Mouse (Mus musculus) hindbrain, embryonic 13.5 days (tissue): Measurements from ENCODE around the gene Cops7a. TPM values are rescaled to one million over a fixed set of nuclear protein-coding genes. Genes with fewer than 3 reads are reported as not detected.

Experiments
- ATAC-seq: fragments of 200-750 bp; cut with Nextera tagmentation; 2 replicates; pipeline ENCODE4 v1.8.0; 2017; ENCODE audit warnings: moderate TSS enrichment; ENCODE audit not compliant: low FRiP score
- H3K27ac ChIP-seq: fragments of 300-500 bp; sonication (generic); 2 replicates; pipeline ENCODE4 v1.5.1; 2015; ENCODE audit warnings: inconsistent platforms, mild to moderate bottlenecking, moderate library complexity
- H3K27me3 ChIP-seq: fragments of 300-500 bp; sonication (generic); 2 replicates; pipeline ENCODE4 v1.6.1; 2015; ENCODE audit warnings: mild to moderate bottlenecking, inconsistent platforms
- H3K36me3 ChIP-seq: fragments of 300-500 bp; sonication (generic); 2 replicates; pipeline ENCODE4 v1.6.1; 2015; ENCODE audit warnings: mild to moderate bottlenecking, inconsistent platforms
- H3K4me1 ChIP-seq: fragments of 300-500 bp; sonication (generic); replicated peaks from 2 replicates; pipeline ENCODE4 v1.6.1; 2015; ENCODE audit warnings: inconsistent platforms
- H3K4me2 ChIP-seq: fragments of 300-500 bp; sonication (generic); 2 replicates; pipeline ENCODE4 v1.6.1; 2015; ENCODE audit warnings: inconsistent platforms, mild to moderate bottlenecking, moderate library complexity
- H3K4me3 ChIP-seq: fragments of 300-500 bp; sonication (generic); 2 replicates; pipeline ENCODE4 v1.5.1; 2015; ENCODE audit warnings: mild to moderate bottlenecking, inconsistent platforms
- H3K9ac ChIP-seq: fragments of 300-500 bp; sonication (generic); 2 replicates; pipeline ENCODE4 v1.6.1; 2015; ENCODE audit warnings: mild to moderate bottlenecking, inconsistent platforms
- H3K9me3 ChIP-seq: fragments of 300-500 bp; sonication (generic); 2 replicates; pipeline ENCODE4 v1.6.1; 2016; ENCODE audit warnings: inconsistent platforms
- WGBS: fragments of 180-500 bp; shearing (Covaris S2); methylation state at CpG from one replicate; pipeline ENCODE4 v1.1.7; 2015; 5-methylcytosine and 5-hydroxymethylcytosine counted together
- polyA plus RNA-seq: library from polyadenylated mRNA; unstranded; fragments of >200 nt; fragmentation: Nextera tagmentation; extraction: Ambion mirVana; gene quantifications from 2 replicates; pipeline ENCODE4 v1.2.1, GENCODE M21; 2015

Cops7a gene
- polyA plus RNA-seq, 1 experiment from 2014 or later, result 89.3 TPM

DNA sequence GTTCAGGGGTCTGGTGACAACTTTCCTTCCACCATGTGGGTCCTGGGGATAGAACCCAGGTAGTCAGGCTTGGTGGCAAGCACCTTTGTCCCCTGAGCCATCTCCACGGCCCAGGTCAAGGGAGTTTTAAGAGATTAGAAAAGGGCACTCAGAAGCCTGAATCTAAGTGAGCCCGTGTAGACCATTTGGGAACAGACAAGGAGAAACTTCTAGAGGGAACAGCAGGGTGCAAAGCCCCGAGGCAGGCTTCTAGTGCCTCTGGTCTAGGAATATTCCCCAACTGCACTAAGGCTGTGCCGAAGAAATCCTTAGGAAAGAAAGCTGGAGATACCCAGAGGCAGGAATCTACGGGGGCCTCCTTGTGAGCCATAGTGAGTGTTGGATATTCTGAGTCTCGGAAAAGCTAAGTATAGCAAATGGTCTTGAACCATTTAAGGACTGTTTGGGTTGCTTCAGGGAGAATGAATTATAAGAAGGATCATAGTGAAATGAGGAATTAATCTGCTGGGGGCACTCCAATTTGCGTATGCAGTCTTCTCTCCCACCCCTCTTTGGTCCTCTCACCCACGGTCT, 30.6 kb upstream of the Cops7a start:
- peak overlapping the region; percentile 74 for H3K4me3 ChIP-seq
- peak overlapping the region; percentile 93 for H3K9ac ChIP-seq
- peaks cover 42% of the 10 kb centered on the region for H3K4me1 ChIP-seq
- H3K9me3 ChIP-seq, result no peaks in the 10 kb centered on the region
- 53% methylated on average over 8 of the region's 8 CpGs for WGBS
- peak overlapping the region; percentile 84 for H3K4me2 ChIP-seq
- 0 out of 2 replicates have a peak, but pooled peaks have one; percentile 0 for ATAC-seq
- H3K36me3 ChIP-seq, result peaks cover 15% of the 10 kb centered on the region
- H3K27me3 ChIP-seq, result peaks cover 83% of the 10 kb centered on the region
- H3K27ac ChIP-seq, result peak overlapping the region; percentile 84; the same call in 1 of the 2 replicates

DNA sequence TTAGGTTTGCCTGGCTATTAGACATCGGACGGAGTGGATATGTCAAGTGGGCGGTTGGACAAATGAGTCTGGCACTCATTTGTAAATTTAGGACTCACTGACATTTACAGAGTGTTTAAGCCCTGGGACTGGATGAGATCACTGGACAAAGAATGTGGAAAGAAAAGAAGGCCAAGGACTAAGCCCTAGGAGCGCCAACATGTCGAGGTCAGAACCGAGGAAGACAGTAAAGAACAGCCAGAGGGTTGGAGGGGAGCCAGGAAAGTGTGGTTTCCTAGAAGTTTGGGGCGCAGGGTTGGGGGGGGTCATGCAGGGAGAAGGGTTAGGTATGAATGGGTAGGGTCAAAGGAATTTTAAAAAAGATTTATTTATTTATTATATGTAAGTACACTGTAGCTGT, 29.9 kb upstream of the Cops7a start:
- H3K9me3 ChIP-seq, result no peaks in the 10 kb centered on the region
- H3K9ac ChIP-seq, result no peak overlapping the region
- H3K27me3 ChIP-seq, result peaks cover 76% of the 10 kb centered on the region
- peaks cover 9% of the 10 kb centered on the region; the same call in 1 of the 2 replicates for H3K36me3 ChIP-seq
- WGBS, result 84% methylated on average over 7 of the region's 7 CpGs
- no peak for ATAC-seq
- no peak overlapping the region for H3K4me3 ChIP-seq
- no peak overlapping the region for H3K27ac ChIP-seq
- H3K4me1 ChIP-seq, result peaks cover 42% of the 10 kb centered on the region
- no peak overlapping the region for H3K4me2 ChIP-seq

- H3K9ac ChIP-seq, result peak overlapping the region; percentile 55; the same call in 1 of the 2 replicates
- peaks cover 34% of the 10 kb centered on the region for H3K4me1 ChIP-seq
- H3K27me3 ChIP-seq, result peaks cover 62% of the 10 kb centered on the region
- 0 out of 2 replicates have a peak, but pooled peaks cover under 1% of the 10 kb centered on the region for H3K36me3 ChIP-seq
- H3K4me3 ChIP-seq, result peak overlapping the region; percentile 14
- H3K9me3 ChIP-seq, result no peaks in the 10 kb centered on the region
- H3K4me2 ChIP-seq, result peak overlapping the region; percentile 29; the same call in 1 of the 2 replicates
- H3K27ac ChIP-seq, result no peak overlapping the region
- 13% methylated on average over 11 of the region's 11 CpGs for WGBS
- no peak for ATAC-seq
Measured at GRCm38 (mm10) chr6:124993876-124994275, 28.5 kb upstream of the Cops7a start.

DNA sequence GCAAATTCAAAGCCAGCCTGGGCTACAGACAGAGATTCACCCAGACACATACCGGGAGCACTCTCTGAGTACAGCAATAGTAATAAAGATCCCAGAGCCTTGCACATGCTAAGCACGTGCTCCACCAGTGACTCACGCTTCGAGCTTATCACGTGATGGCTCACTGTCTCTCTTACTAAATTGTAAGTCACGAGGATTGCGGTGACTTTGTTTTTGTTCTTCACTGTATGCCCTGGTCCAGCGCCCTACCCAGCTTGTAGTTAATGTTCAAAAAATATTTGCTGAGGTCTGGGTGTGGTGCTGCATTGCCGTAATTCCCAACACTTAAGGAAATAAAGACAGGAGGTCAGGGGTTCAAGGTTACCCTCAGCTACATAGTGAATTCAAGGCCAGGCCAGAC, 28.0 kb upstream of the Cops7a start:
- Histone ChIP-seq H3K9ac (peak overlapping the region; percentile 55; the same call in 1 of the 2 replicates), H3K4me1 (peaks cover 29% of the 10 kb centered on the region), H3K36me3 (no peaks in the 10 kb centered on the region), H3K4me2 (no peak overlapping the region), H3K9me3 (no peaks in the 10 kb centered on the region), H3K4me3 (no peak overlapping the region), H3K27me3 (peaks cover 60% of the 10 kb centered on the region), H3K27ac (no peak overlapping the region)
- 78% methylated on average over 9 of the region's 9 CpGs for WGBS
- ATAC-seq, result no peak

GRCm38 (mm10) chr6:124992241-124992640, 26.9 kb upstream of the Cops7a start:
- ATAC-seq, result no peak
- peaks cover 53% of the 10 kb centered on the region for H3K27me3 ChIP-seq
- no peak overlapping the region for H3K4me3 ChIP-seq
- no peak overlapping the region for H3K4me2 ChIP-seq
- H3K27ac ChIP-seq, result no peak overlapping the region
- peaks cover 18% of the 10 kb centered on the region for H3K4me1 ChIP-seq
- no peaks in the 10 kb centered on the region for H3K36me3 ChIP-seq
- H3K9ac ChIP-seq, result no peak overlapping the region
- no peaks in the 10 kb centered on the region for H3K9me3 ChIP-seq
- 76% methylated on average over 4 of the region's 4 CpGs for WGBS

DNA sequence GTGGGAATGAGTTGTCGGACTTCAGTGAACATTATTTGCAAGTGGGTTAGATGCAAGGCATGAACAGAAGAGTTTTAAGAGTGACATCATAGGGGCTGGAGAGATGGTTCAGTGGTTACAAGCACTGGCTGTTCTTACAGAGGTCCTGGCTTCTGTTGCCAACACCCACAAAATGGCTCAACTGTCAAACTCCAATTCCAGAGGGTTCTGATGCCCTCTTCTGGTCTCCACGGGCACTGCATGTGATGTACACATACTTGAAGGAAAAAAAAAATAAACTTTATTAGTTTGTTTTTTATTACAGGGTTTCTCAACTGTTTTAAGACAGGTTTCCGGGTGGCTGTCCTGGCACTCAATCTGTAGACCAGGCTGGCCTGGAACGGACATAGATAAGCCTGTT, 2.4 kb upstream of the Cops7a start:
- Histone ChIP-seq H3K27ac (no peak overlapping the region), H3K4me2 (no peak overlapping the region), H3K27me3 (0 out of 2 replicates have a peak, but pooled peaks cover 2% of the 10 kb centered on the region), H3K4me3 (no peak overlapping the region), H3K4me1 (peaks cover 17% of the 10 kb centered on the region), H3K9ac (no peak overlapping the region), H3K9me3 (no peaks in the 10 kb centered on the region), H3K36me3 (peaks cover 7% of the 10 kb centered on the region)
- WGBS, result 71% methylated on average over 4 of the region's 4 CpGs
- no peak for ATAC-seq

GRCm38 (mm10) chr6:124966466-124967118, 1.3 kb upstream of the Cops7a start:
- H3K9me3 ChIP-seq, result no peaks in the 10 kb centered on the region
- H3K36me3 ChIP-seq, result peaks cover 16% of the 10 kb centered on the region
- H3K27ac ChIP-seq, result no peak overlapping the region
- 0 out of 2 replicates have a peak, but pooled peaks cover 2% of the 10 kb centered on the region for H3K27me3 ChIP-seq
- peak overlapping the region; percentile 94 for H3K4me2 ChIP-seq
- 98% methylated on average over 7 of the region's 7 CpGs for WGBS
- peaks cover 17% of the 10 kb centered on the region for H3K4me1 ChIP-seq
- no peak for ATAC-seq
- H3K4me3 ChIP-seq, result peak overlapping the region; percentile 78
- H3K9ac ChIP-seq, result peak overlapping the region; percentile 90; the same call in 1 of the 2 replicates

DNA sequence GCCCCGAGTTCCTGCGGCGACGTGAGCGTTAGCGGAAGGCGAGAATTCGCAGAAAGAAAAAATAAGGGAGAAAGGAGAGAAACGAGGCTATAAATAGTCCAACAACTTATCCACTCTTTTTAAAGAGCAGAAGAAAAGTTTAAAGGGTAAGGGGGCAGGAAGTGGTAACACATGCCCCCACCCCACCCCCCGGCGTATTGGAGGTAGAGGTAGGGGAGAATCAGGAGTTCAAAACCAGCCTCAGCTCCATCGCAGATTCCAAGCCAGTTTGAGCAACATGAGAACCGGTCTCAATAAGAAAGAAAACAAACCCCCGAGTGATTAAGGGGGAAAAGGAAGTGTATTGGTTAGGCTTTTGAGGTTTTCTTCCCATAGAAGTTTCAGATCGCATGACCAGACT, 409 bp upstream of the Cops7a start:
- 13% methylated on average over 15 of the region's 15 CpGs for WGBS
- Histone ChIP-seq H3K36me3 (peaks cover 25% of the 10 kb centered on the region), H3K4me1 (peaks cover 17% of the 10 kb centered on the region), H3K9ac (peak overlapping the region; percentile 90), H3K4me2 (peak overlapping the region; percentile 94), H3K4me3 (peak overlapping the region; percentile 78), H3K27me3 (0 out of 2 replicates have a peak, but pooled peaks cover 2% of the 10 kb centered on the region), H3K27ac (peak overlapping the region; percentile 92), H3K9me3 (no peaks in the 10 kb centered on the region)
- ATAC-seq, result peak; percentile 9

DNA sequence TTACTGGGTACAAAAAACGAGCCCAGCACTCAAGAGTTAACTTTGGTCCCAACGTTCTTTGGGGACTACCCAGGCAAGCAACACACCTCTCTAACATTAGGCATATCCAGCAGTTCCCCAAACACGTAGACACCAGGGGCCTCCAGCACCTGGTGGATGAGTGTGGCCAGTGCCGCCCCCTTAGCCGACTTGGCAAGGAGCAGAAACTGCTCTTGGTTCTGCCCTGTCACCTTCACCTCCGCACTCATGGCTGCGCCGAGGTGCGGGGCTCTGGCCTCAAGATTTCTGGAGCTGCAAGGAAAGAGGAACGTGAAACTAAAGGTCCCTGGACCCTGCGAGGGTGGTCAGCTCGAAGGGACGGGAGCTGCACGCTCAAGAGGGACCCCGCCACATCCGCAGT, 700 bp downstream of the Cops7a start:
- no peaks in the 10 kb centered on the region for H3K27me3 ChIP-seq
- no peaks in the 10 kb centered on the region for H3K9me3 ChIP-seq
- H3K4me2 ChIP-seq, result peak overlapping the region; percentile 94
- H3K36me3 ChIP-seq, result peaks cover 36% of the 10 kb centered on the region
- peak; percentile 53 for ATAC-seq
- peak overlapping the region; percentile 78 for H3K4me3 ChIP-seq
- H3K4me1 ChIP-seq, result peaks cover 17% of the 10 kb centered on the region
- WGBS, result 43% methylated on average over 16 of the region's 16 CpGs
- H3K27ac ChIP-seq, result peak overlapping the region; percentile 92
- peak overlapping the region; percentile 90 for H3K9ac ChIP-seq

DNA sequence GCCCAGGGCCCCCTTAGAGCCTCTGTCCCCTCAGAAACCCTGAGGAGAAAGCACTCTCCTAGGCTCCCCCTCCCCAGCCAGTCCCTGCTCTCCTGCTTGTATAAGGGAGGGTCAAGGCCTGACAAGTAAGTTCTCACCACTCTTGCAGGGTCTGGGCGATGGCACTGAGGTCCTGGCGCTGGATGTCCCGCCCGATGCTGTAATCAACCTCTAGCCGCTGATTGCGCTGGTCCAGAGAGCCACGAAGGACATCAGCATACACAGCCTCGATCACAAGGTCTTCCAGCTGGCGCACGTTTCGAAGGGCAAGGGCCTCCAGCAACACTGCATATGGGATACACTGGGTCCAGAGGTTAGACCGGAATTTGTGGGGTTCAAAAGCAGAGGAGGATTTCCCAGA, 4.3 kb downstream of the Cops7a start:
- no peaks in the 10 kb centered on the region for H3K9me3 ChIP-seq
- no peak for ATAC-seq
- 95% methylated on average over 12 of the region's 12 CpGs for WGBS
- H3K27ac ChIP-seq, result no peak overlapping the region
- H3K4me1 ChIP-seq, result peaks cover 11% of the 10 kb centered on the region
- no peak overlapping the region for H3K4me2 ChIP-seq
- H3K4me3 ChIP-seq, result no peak overlapping the region
- peaks cover 65% of the 10 kb centered on the region for H3K36me3 ChIP-seq
- 0 out of 2 replicates have a peak overlapping the region, but pooled peaks have one; percentile 3 for H3K9ac ChIP-seq
- H3K27me3 ChIP-seq, result no peaks in the 10 kb centered on the region

GRCm38 (mm10) chr6:124959960-124960359, 5.4 kb downstream of the Cops7a start:
- no peak overlapping the region for H3K27ac ChIP-seq
- H3K27me3 ChIP-seq, result no peaks in the 10 kb centered on the region
- peaks cover 76% of the 10 kb centered on the region for H3K36me3 ChIP-seq
- no peak overlapping the region for H3K4me3 ChIP-seq
- WGBS, result 94% methylated on average over 13 of the region's 13 CpGs
- ATAC-seq, result no peak
- H3K9me3 ChIP-seq, result no peaks in the 10 kb centered on the region
- H3K4me2 ChIP-seq, result no peak overlapping the region
- no peak overlapping the region for H3K9ac ChIP-seq
- H3K4me1 ChIP-seq, result peaks cover 9% of the 10 kb centered on the region

DNA sequence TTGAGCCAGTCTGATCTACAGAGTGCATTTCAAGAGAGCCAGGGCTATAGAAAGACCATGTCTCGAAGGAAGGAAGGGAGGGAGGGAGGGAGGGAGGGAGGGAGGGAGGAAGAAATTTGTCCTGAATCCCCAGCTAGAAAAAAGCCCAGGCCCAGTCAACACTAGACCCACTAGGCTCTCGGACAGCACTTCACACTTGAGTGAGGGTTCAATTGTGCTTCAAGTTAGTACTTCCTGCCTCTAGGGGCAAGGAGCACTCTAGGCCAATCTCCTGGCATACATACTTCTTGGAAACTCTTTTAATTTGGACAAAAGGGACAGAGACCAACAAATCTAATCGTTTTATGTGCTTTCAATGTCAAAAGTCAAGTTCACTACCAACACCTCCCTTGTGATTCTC, 7.2 kb downstream of the Cops7a start:
- ATAC-seq, result no peak
- 87% methylated on average over 3 of the region's 3 CpGs for WGBS
- H3K9ac ChIP-seq, result no peak overlapping the region
- no peak overlapping the region for H3K4me2 ChIP-seq
- H3K27me3 ChIP-seq, result no peaks in the 10 kb centered on the region
- peaks cover 76% of the 10 kb centered on the region for H3K36me3 ChIP-seq
- no peaks in the 10 kb centered on the region for H3K9me3 ChIP-seq
- no peaks in the 10 kb centered on the region for H3K4me1 ChIP-seq
- H3K4me3 ChIP-seq, result no peak overlapping the region
- no peak overlapping the region for H3K27ac ChIP-seq
